ENCODE assay signal across 8 mouse cellular contexts in the genomic region with DNA sequence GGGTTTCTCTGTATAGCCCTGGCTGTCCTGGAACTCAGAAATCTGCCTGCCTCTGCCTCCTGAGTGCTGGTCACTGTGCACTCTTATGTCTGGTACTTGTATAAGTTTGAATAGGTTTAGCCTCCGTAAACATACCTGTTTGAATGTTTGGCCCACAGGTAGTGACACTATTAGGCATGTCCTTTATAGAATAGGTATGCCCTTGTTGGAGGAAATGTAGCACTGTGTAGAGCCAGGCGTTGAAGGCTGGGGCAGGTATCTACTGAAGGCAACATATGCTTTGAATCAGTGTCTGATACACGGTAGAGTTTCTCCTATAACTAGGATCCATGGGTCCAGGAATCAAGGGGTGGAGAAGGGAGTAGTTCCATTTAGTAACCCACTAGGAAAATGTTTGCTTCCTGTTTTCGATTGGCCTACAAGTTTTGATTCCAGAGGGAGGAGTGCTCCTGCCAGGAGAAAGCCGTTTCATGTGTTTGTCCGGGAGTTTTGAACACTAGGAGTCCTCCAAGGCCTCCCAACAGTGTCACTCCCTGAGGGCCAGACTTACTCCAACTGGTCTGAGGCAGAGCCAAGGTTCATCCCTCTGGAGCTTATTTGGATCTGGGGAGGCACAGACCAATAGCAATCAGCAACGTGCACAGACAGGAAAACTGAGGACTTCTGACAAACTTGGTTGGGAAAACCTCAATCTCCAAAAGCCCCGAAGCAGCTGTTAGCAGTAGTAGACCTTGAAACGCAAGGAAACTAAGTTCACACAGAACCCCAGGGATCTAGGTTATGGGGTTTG. TPM values are rescaled to one million over a fixed set of nuclear protein-coding genes. Genes with fewer than 3 reads are reported as not detected.
DNase-seq lines count a peak whose midpoint lies in the region; ATAC-seq and TF ChIP-seq lines count a peak whose summit lies in the region.

No protein-coding gene starts in this region.

- H3K27me3 ChIP-seq in forebrain, embryonic 13.5 days = no peaks in the 10 kb centered on the region
- no peaks in the 10 kb centered on the region for H3K27me3 ChIP-seq in forebrain, embryonic 10.5 days (ENCODE audit: poor library complexity, severe bottlenecking)
- H3K27me3 ChIP-seq in liver, embryonic 11.5 days (replicated peaks; ENCODE audit: control insufficient read depth, insufficient read depth, low read length) = no peaks in the 10 kb centered on the region
- no peaks in the 10 kb centered on the region for H3K27me3 ChIP-seq in liver, postnatal 0 days (ENCODE audit: insufficient read depth, low read length)
- no peaks in the 10 kb centered on the region for H3K27me3 ChIP-seq in embryonic facial prominence, embryonic 13.5 days
- no peaks in the 10 kb centered on the region for H3K27me3 ChIP-seq in intestine, postnatal 0 days (replicated peaks; ENCODE audit: control insufficient read depth, insufficient read depth, low read length)

- no peak overlapping the region for H3K27ac ChIP-seq in forebrain, embryonic 13.5 days
- no peak overlapping the region for H3K27ac ChIP-seq in forebrain, embryonic 10.5 days
- no peak overlapping the region for H3K27ac ChIP-seq in liver, embryonic 11.5 days (ENCODE audit: low read depth, low read length)
- no peak overlapping the region; the same call in 1 of the 2 replicates for H3K27ac ChIP-seq in liver, postnatal 0 days (ENCODE audit: low read depth)
- H3K27ac ChIP-seq in embryonic facial prominence, embryonic 13.5 days = peak overlapping the region; percentile 29; the same call in 1 of the 2 replicates
- H3K27ac ChIP-seq in intestine, postnatal 0 days (ENCODE audit: low read depth, low read length) = no peak overlapping the region

- H3K36me3 ChIP-seq in forebrain, embryonic 13.5 days (ENCODE audit: poor library complexity, severe bottlenecking) = peaks cover 57% of the 10 kb centered on the region
- H3K36me3 ChIP-seq in forebrain, embryonic 10.5 days (replicated peaks) = peaks cover 57% of the 10 kb centered on the region
- peaks cover 31% of the 10 kb centered on the region for H3K36me3 ChIP-seq in liver, embryonic 11.5 days (ENCODE audit: control insufficient read depth, insufficient read depth, low read length)
- peaks cover 45% of the 10 kb centered on the region for H3K36me3 ChIP-seq in liver, postnatal 0 days (replicated peaks; ENCODE audit: insufficient read depth, low read length)
- peaks cover 89% of the 10 kb centered on the region for H3K36me3 ChIP-seq in embryonic facial prominence, embryonic 13.5 days
- peaks cover 55% of the 10 kb centered on the region for H3K36me3 ChIP-seq in intestine, postnatal 0 days (ENCODE audit: control insufficient read depth, insufficient read depth)

- no peak overlapping the region for H3K4me3 ChIP-seq in forebrain, embryonic 13.5 days
- H3K4me3 ChIP-seq in forebrain, embryonic 10.5 days = no peak overlapping the region
- H3K4me3 ChIP-seq in liver, embryonic 11.5 days (ENCODE audit: low read depth, low read length) = no peak overlapping the region
- H3K4me3 ChIP-seq in liver, postnatal 0 days (ENCODE audit: low read depth, low read length) = no peak overlapping the region
- H3K4me3 ChIP-seq in embryonic facial prominence, embryonic 13.5 days = no peak overlapping the region
- no peak overlapping the region for H3K4me3 ChIP-seq in intestine, postnatal 0 days (ENCODE audit: low read depth, low read length)

- H3K9ac ChIP-seq in forebrain, embryonic 13.5 days = no peak overlapping the region
- H3K9ac ChIP-seq in liver, embryonic 11.5 days (ENCODE audit: low read depth, low read length) = no peak overlapping the region
- H3K9ac ChIP-seq in liver, postnatal 0 days (replicated peaks) = no peak overlapping the region
- no peak overlapping the region for H3K9ac ChIP-seq in embryonic facial prominence, embryonic 13.5 days
- H3K9ac ChIP-seq in intestine, postnatal 0 days (ENCODE audit: low read depth, low read length) = no peak overlapping the region

- no peak for TF ChIP-seq CTCF in liver, postnatal 0 days (IDR thresholded peaks at IDR 0.05; ENCODE audit: low read depth)
- peak; percentile 14; the same call in 1 of the 2 replicates for TF ChIP-seq CTCF in intestine, postnatal 0 days (IDR thresholded peaks at IDR 0.05; ENCODE audit: low read depth)

- no peak overlapping the region for H3K4me2 ChIP-seq in forebrain, embryonic 13.5 days
- H3K4me2 ChIP-seq in liver, embryonic 11.5 days = no peak overlapping the region
- no peak overlapping the region for H3K4me2 ChIP-seq in liver, postnatal 0 days (ENCODE audit: low read depth, low read length)
- H3K4me2 ChIP-seq in embryonic facial prominence, embryonic 13.5 days = no peak overlapping the region
- no peak overlapping the region for H3K4me2 ChIP-seq in intestine, postnatal 0 days (replicated peaks; ENCODE audit: low read depth)

- DNase-seq in forebrain, embryonic 10.5 days (ENCODE audit: extremely low spot score, low spot score) = no peak
- no peak for DNase-seq in liver, embryonic 11.5 days (ENCODE audit: low spot score)
- no peak for DNase-seq in liver, postnatal 0 days
- no peak for DNase-seq in T-cell, adult 2 months (ENCODE audit: low spot score)

- ATAC-seq in forebrain, embryonic 13.5 days = peak; percentile 50; the same call in 1 of the 2 replicates
- 0 out of 2 replicates have a peak, but pooled peaks have one; percentile 39 for ATAC-seq in liver, embryonic 11.5 days (replicated peaks; ENCODE audit: low FRiP score)
- no peak for ATAC-seq in liver, postnatal 0 days
- ATAC-seq in embryonic facial prominence, embryonic 13.5 days (ENCODE audit: insufficient number of reproducible peaks, insufficient read depth, low FRiP score, low TSS enrichment, low read depth) = no peak
- no peak for ATAC-seq in intestine, postnatal 0 days
- ATAC-seq in CD4-positive, CD25-positive, alpha-beta regulatory T cell, adult 4 months = no peak

- no peaks in the 10 kb centered on the region for H3K4me1 ChIP-seq in forebrain, embryonic 13.5 days
- no peaks in the 10 kb centered on the region for H3K4me1 ChIP-seq in forebrain, embryonic 10.5 days
- no peaks in the 10 kb centered on the region for H3K4me1 ChIP-seq in liver, embryonic 11.5 days (replicated peaks; ENCODE audit: control insufficient read depth, insufficient read depth, low read length)
- H3K4me1 ChIP-seq in liver, postnatal 0 days (ENCODE audit: insufficient read depth) = peaks cover 4% of the 10 kb centered on the region; the same call in 1 of the 2 replicates
- H3K4me1 ChIP-seq in embryonic facial prominence, embryonic 13.5 days = peaks cover 3% of the 10 kb centered on the region
- no peaks in the 10 kb centered on the region for H3K4me1 ChIP-seq in intestine, postnatal 0 days (replicated peaks; ENCODE audit: control insufficient read depth, insufficient read depth, low read length)

- no peaks in the 10 kb centered on the region for H3K9me3 ChIP-seq in forebrain, embryonic 13.5 days (replicated peaks)
- H3K9me3 ChIP-seq in forebrain, embryonic 10.5 days = no peaks in the 10 kb centered on the region
- no peaks in the 10 kb centered on the region for H3K9me3 ChIP-seq in liver, embryonic 11.5 days (ENCODE audit: control insufficient read depth, low read length)
- H3K9me3 ChIP-seq in liver, postnatal 0 days (ENCODE audit: low read length) = no peaks in the 10 kb centered on the region
- H3K9me3 ChIP-seq in embryonic facial prominence, embryonic 13.5 days = no peaks in the 10 kb centered on the region
- no peaks in the 10 kb centered on the region for H3K9me3 ChIP-seq in intestine, postnatal 0 days (ENCODE audit: control insufficient read depth)

- TF ChIP-seq EP300 in liver, postnatal 0 days (IDR thresholded peaks at IDR 0.05; ENCODE audit: low read depth) = no peak

- 70% methylated on average over 9 of the region's 9 CpGs for WGBS in forebrain, embryonic 13.5 days
- 68% methylated on average over 9 of the region's 9 CpGs for WGBS in forebrain, embryonic 10.5 days
- 64% methylated on average over 9 of the region's 9 CpGs for WGBS in liver, embryonic 11.5 days
- WGBS in liver, postnatal 0 days (ENCODE audit: insufficient replicate concordance) = 64% methylated on average over 9 of the region's 9 CpGs
- WGBS in embryonic facial prominence, embryonic 13.5 days = 54% methylated on average over 9 of the region's 9 CpGs
- 54% methylated on average over 9 of the region's 9 CpGs for WGBS in intestine, postnatal 0 days

RNA-seq across cellular contexts. Expression of a gene that starts 10.0 kb away (rescaled TPM):
- polyA plus RNA-seq in forebrain, embryonic 13.5 days (2015; fragmentation: Nextera tagmentation; extraction: Ambion mirVana) = 5.1 and 6.4 TPM in 2 replicates
- polyA plus RNA-seq in forebrain, embryonic 10.5 days (2016; fragmentation: Nextera tagmentation; extraction: Ambion mirVana) = 7.4 and 7.5 TPM in 2 replicates
- polyA plus RNA-seq in liver, embryonic 11.5 days (2014; fragmentation: Nextera tagmentation; extraction: Ambion mirVana) = 9.0 and 10.8 TPM in 2 replicates
- 3.4 and 3.5 TPM in 2 replicates for polyA plus RNA-seq in liver, postnatal 0 days (2015; fragmentation: Nextera tagmentation; extraction: Ambion mirVana)
- polyA plus RNA-seq in embryonic facial prominence, embryonic 13.5 days (2015; fragmentation: Nextera tagmentation; extraction: Ambion mirVana) = 89.9 and 99.5 TPM in 2 replicates
- 75.7 and 95.2 TPM in 2 replicates for polyA plus RNA-seq in intestine, postnatal 0 days (2015; fragmentation: Nextera tagmentation; extraction: Ambion mirVana)
- polyA plus RNA-seq in CD4-positive, CD25-positive, alpha-beta regulatory T cell, adult 4 months (2017; shearing (Covaris generic)) = not detected

RNA-seq across cellular contexts. Expression of a gene that starts 20.4 kb away (rescaled TPM):
- polyA plus RNA-seq in forebrain, embryonic 13.5 days (2015; fragmentation: Nextera tagmentation; extraction: Ambion mirVana) = 61.5 and 66.8 TPM in 2 replicates
- 43.7 and 48.9 TPM in 2 replicates for polyA plus RNA-seq in forebrain, embryonic 10.5 days (2016; fragmentation: Nextera tagmentation; extraction: Ambion mirVana)
- polyA plus RNA-seq in liver, embryonic 11.5 days (2014; fragmentation: Nextera tagmentation; extraction: Ambion mirVana) = 49.9 and 54.2 TPM in 2 replicates
- polyA plus RNA-seq in liver, postnatal 0 days (2015; fragmentation: Nextera tagmentation; extraction: Ambion mirVana) = 9.3 and 9.7 TPM in 2 replicates
- polyA plus RNA-seq in embryonic facial prominence, embryonic 13.5 days (2015; fragmentation: Nextera tagmentation; extraction: Ambion mirVana) = 61.4 and 65.8 TPM in 2 replicates
- 18.7 and 23.8 TPM in 2 replicates for polyA plus RNA-seq in intestine, postnatal 0 days (2015; fragmentation: Nextera tagmentation; extraction: Ambion mirVana)
- 10 to 100 TPM; 28.9 to 39.9 TPM for polyA plus RNA-seq in CD4-positive, CD25-positive, alpha-beta regulatory T cell, adult 4 months (2017; shearing (Covaris generic))

RNA-seq across cellular contexts. Expression of a gene that starts 21.1 kb away (rescaled TPM):
- not detected in 2 replicates for polyA plus RNA-seq in forebrain, embryonic 13.5 days (2015; fragmentation: Nextera tagmentation; extraction: Ambion mirVana)
- not detected in 2 replicates for polyA plus RNA-seq in forebrain, embryonic 10.5 days (2016; fragmentation: Nextera tagmentation; extraction: Ambion mirVana)
- not detected in 2 replicates for polyA plus RNA-seq in liver, embryonic 11.5 days (2014; fragmentation: Nextera tagmentation; extraction: Ambion mirVana)
- polyA plus RNA-seq in liver, postnatal 0 days (2015; fragmentation: Nextera tagmentation; extraction: Ambion mirVana) = not detected in 2 replicates
- not detected in 2 replicates for polyA plus RNA-seq in embryonic facial prominence, embryonic 13.5 days (2015; fragmentation: Nextera tagmentation; extraction: Ambion mirVana)
- not detected in 2 replicates for polyA plus RNA-seq in intestine, postnatal 0 days (2015; fragmentation: Nextera tagmentation; extraction: Ambion mirVana)
- not detected for polyA plus RNA-seq in CD4-positive, CD25-positive, alpha-beta regulatory T cell, adult 4 months (2017; shearing (Covaris generic))

Comparison
In these comparisons a context has a peak if more than half of its experiments do, and no peak if none do; other contexts are left out.
1. ATAC-seq: peak in forebrain, embryonic 13.5 days (single experiment) and liver, embryonic 11.5 days (single experiment); none in liver, postnatal 0 days (single experiment), embryonic facial prominence, embryonic 13.5 days (single experiment), intestine, postnatal 0 days (single experiment) and CD4-positive, CD25-positive, alpha-beta regulatory T cell, adult 4 months (single experiment).